Mouse (Mus musculus): ENCODE measurements around the gene Coro7.
"Not testable (repeated sequence)": the region's sequence is repeated elsewhere in the genome, so short reads cannot be mapped to it uniquely, and the experiment has no call there.

Gene Coro7

DNA sequence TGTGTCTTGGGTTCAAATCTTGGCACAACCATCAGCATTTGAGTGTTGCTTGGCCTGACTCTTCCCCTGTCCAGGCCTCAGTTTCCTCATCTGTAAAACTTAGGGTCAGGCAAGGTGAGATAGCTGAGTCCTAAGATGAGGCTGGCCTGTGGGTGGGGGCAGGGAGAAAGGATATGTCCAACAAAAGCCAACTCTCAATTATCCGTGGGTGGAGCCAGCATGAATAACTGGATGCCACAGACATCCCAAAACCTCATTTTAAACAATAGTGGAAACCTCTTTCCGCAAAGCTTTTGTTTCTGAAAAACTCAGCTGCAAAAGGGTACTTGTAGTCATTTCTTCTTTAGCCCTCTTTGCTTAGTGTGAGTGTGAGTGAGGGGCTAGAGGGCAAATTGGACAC lies 82.7 kb downstream of the Coro7 start:
- in situ Hi-C loops (cut with MseI, MboI): no loop called here

DNA sequence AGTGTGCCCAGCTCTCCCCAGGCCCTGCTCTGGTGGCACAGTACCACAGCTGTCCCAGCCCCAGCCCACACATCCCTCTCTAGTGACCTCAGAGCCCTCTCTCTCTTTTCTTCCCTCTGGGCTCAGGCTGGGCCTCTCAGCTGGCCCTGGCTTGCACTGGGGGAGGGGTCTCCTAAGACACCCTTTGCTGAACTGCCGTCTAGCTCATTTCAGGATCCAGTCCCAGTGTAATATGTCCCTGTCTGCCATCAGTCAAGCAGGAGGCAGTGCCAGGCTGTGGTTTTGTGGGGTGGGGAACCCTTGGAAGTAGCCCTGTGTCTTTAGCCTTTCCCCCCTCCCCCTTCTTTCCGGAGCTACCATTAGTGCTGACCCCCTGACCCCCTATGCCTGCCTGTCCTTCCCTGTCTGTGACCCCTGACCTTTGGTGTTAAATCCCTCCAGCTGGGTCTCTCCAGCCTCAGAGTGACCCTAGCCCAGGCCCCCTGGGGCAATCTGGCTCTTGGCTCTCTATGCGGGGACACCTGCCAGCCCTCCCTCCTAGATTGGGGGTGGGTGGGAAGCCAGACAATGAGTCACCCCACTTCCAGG lies 83.3 kb downstream of the Coro7 start:
- in situ Hi-C loops (cut with MseI, MboI): no loop called here

DNA sequence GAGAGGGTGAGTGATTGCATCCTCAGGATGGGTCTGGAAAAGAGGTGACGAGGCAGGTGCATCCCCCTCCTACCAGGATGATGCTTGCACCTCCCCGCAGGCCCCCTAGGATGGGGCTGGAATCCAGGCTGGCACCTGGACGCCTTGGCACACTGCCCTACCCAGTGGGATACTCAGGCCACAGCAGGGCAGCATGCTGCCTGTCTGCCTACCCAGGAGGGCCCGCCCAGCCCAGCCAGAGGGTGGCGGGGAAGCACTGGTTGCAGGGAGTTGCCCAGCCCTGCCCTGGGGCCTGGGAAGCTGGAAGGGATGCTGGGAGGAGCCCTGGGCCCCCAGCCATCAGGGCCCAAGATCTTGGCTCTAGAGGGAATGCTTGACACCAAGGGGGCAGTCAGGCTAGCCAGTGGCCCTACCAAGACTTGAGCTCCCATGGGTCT lies 84.0 kb downstream of the Coro7 start:
- in situ Hi-C loops (cut with MseI, MboI): no loop called here

DNA sequence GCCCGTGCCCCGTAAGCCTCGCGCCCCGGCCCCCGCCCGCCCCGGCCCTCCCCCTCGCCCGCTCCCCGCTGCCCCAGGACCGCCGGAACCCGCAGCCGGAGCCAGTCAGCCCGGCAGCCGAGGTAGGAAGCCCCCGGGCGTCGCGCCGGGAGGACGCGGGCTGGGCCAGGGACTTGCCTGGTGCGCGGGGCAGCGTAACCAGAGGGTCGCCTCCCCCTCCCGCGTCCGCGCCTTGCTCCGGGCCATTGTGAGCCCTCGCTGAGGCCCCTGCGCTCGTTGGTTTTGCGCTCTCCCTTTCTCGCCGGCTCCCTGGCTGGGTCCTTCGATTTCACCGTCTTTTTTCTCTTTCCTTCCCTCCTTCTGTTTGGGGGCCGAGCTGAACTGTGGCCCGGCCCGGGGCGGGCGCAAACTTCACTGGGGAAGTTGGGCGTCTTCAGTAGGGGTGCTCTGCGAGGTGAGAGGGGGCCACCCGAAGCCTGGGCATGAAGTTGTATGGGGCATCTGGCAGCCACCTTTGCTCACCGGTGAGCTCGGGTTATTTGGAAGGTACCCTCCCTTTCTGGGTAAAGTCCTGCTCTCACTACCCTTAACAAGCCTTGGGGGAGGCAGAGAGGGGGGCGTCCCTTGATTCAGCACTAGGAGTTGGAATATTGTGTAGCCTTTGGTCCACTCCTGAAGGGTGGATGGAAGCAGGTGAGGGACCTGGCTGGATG lies 84.6 kb downstream of the Coro7 start:
- in situ Hi-C loops (cut with MseI, MboI): no loop called here

DNA sequence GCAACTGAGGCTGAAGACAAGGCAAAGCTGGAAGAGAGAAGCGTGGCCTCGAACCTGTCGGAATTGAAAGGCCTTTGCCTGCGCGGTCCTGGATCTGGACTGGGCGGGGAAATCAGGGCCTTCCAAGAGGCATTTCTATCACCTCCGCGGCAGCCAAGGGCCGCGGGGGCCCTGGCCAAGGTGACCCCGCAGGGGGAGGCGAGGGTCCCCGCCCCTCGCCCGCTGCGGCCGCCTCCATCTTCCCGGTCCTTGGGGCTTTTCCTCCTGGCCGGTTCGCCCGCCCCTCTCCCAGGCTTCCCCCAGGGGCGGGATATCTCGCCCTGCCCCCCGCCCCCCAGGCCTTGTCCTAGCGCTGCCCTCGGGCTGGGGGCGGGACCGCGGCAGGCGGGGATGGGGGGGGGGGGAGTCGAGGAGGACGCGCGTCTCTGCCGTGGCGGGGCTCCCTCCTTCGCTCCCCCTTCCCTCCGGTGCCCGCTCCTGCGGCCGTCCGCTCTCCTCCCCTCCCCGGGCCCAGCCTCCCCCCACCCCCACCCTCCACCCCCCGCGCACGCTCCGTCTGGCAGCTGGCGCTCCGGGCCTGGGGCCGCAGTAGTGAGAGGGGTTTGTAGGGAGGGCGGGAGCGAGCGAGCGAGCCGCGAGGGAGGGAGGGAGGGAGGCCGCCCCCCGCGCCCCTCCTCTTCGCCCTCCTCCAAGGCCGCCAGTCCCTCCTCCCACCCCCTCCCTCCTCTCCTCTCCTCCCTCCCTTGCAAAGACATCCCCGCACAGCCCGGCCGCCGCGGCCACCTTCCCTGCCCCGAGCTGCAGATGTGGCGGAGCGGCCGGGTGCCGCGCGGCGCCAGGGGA lies 85.4 kb downstream of the Coro7 start, which contains the start of gene Glis2:
Gene Glis2, plus strand, starts transcription at position 743 of the 843 bp plus-strand sequence.
- in situ Hi-C loops (cut with MseI, MboI): no loop called here

DNA sequence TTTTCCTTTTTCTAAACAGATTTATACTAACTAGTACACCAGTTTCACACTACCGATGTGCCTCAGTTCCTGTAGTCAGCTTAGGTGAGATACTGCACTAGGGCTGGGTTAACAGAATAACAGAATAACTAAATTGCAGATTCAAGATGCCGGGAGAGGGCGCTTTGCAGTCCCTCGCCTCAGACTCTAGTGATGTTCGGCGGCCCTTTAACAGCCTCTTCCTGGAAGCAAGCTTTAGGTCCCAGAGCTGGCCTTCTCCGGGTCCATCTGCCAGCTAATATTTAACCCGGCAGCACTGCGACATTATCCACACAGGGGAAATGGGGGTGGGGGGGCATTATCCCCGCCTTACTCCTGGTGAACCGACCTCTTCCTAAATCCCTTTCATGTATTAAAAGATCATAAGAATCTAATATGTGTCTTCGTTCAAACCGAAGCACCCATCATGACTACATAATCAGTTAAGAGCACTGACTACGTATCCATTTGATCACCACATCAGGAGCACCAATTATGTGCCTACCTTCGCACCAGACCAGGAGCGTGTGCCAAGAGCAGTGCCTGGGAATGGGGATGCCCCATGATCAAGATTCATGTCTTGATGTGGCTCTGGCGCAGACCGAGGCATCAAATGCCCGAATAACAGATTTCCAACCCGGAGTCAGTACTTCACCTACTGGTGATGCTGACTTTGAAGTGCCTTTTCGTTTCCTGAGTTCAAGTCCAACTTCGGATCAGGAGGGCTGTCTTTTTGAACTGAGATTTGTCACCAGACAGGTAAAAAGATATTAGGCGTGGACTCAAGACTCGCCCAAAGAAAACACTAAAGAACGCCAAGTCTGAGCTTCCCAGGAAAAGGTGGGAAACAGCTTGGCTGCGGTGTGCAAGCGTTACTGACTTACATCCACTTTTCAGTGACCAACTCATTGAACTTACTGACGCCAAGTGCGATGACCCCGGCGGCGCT lies 86.4 kb downstream of the Coro7 start:
- in situ Hi-C loops (cut with MseI, MboI): no loop called here

DNA sequence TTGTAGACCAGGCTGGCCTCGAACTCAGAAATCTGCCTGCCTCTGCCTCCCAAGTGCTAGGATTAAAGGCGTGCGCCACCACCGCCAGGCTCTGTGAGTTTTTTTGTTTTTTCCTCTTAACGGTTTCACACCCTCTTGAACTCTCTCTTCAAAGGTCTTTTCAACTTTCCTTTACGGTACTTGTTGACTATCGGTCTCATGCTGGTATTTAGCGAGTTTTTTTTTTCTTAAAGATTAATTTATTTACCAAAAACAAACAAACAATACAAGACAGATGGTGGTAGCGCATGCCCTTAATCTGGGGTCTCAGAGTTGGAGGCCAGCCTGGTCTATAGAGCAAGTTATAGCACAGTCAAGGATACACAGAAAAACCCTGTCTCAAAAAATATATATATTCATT lies 89.3 kb downstream of the Coro7 start:
- in situ Hi-C loops (cut with MseI, MboI): no loop called here

DNA sequence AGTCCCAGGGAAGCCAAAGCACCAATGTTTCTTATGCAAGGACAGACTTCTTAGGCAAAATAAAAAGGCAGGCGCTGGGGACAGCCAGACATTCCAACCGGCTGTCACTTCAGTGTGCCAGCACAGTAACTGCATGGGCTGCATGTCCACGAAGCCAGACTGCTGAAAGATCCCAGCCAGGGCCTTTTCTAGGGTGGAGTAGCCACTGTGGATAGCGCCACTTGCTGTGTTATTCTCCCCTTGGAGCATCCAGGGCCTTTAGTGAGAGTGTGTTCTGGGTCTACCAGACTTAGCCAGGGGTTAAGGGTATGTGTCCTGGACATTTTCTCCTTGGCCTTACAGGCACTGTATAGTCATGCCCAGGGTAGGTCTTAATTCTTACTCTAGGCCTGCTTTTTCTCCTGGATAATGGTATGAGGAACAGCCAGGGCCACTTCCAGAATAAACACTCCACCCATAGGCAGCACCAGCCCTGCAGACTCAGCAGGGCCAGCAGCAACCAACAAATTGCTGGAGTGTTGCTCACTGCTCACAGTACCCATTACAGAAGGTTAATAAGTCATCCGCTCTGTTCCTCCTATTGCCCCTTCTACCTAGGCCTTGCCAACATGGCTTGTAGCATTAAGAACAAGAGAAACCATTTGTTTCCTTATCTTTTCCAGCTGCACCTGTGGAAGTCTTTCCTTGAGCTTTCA lies 91.9 kb downstream of the Coro7 start:
- in situ Hi-C loops (cut with MseI, MboI): no loop called here

DNA sequence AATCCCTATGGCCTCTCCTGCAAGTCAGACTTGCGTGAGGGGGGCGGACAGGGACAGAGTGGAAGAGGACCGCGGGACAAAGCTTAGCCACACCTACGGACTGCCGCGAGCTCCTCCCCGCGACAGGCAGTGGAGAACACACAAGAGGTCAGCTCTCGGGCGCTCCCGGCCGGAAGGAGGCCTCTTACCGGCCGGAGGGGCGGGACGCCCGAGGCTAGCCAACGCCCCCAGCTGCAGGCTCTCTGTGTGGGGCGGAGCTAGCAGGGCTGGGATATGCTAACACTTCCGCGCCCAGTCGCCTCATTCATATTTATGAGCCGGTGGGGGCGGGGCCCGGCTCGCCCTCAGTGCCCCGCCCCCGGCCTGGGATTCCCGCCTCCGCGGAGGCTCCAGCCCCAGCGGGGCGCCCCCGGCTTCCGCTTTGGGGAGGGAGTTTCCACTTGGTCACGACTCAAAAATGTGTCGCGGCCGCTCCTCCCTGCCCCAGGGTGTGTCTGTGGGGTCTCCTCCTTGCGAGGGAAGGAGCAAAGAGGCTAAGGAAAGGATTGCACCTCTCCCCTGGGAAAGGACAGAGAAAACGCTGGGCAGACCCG lies 93.0 kb downstream of the Coro7 start:
- in situ Hi-C loops (cut with MseI, MboI): no loop called here

DNA sequence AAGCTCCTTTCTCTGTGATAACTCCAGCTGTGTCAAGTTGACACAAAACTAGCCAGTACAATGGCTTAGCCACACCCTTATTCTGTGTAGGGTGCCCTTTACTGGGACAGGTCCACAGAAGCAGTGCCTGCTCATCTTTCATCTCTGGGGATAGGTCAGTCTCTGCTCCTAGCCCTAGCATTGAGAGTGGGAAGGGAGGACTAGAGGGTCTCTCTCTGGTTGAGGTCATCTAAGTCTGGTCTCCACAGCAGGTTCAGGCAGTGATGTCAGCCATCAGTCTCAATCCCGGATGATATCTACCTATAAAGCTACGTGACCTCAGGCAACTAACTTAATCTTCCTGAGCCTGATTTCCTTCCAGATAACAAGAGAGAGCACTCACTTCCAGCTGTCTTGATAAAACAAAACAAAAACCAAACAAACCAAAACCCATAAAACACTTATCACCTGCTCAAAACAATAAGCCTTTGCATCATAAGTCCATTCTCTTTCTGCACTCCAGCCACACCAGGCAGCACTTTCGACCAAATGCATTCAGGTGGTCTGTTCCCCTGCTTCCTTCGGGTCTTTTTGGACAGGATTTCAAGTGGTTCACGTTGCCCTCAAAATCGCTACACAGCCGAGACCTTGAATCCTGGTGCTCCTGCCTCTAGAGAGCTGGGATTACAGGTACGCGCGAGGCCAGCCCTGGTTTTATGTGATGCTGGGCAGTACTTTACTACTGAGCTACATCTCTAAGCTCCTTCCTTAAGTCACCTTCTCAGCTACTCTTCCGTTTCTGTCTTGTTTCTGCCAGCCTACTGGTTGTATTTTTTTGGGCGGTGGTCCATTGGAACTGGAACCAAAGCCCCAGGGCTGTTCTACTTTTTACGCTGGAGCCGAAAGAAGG lies 93.7 kb downstream of the Coro7 start:
- in situ Hi-C loops (cut with MseI, MboI): no loop called here

DNA sequence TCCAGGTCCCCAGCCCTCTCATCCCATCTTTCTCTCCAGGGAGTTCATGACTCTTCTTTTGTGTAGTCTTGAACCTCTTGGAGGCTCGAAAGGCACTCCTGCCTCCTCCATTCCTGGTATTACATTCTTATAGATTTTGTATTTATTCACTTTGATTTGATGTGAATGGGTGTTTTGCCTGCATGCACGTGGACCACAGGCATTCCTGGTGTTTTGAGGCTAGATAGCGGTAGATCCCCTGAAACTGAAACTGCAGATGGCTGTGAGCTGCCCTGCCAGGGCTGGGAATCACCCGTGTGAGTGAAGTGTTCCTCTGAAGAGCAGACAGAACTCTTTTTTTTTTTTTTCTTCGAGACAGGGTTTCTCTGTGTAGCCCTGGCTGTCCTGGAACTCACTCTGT lies 95.1 kb downstream of the Coro7 start:
- in situ Hi-C loops (cut with MseI, MboI): no loop called here

DNA sequence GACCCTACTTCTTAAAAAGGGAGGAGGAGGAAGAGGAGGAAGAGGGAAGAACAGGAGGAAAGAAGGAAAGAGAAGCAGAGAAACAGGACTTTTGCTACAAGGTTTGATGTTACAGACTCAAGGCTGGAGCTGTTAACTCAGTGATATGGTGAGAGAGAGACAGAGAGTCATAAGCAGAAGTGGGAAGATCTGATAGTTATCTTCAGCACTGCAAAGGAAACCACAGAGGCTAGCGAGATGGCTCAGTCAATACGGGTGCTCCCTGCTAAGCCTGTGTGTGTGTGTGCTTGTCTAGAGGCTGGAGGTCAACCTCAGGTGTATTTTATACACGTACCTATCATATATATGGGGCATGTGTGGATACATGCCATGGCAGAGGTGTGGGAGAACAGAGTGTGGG lies 95.8 kb downstream of the Coro7 start:
- in situ Hi-C loops (cut with MseI, MboI): no loop called here

DNA sequence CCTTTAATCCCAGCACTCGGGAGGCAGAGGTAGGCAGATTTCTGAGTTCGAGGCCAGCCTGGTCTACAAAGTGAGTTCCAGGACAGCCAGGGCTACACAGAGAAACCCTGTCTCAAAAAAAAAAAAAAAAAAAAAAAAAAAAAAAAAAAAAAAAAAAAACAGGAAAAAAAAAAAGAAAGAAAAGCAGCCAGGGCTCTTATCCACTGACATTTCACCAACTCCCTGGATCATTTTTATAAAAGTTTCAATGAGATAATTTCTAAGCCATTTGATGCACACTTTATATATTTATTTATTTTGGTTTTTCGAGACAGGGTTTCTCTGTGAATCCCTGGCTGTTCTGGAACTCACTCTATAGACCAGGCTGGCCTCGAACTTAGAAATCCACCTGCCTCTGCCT lies 98.4 kb downstream of the Coro7 start:
- in situ Hi-C loops (cut with MseI, MboI): not testable (repeated sequence)

DNA sequence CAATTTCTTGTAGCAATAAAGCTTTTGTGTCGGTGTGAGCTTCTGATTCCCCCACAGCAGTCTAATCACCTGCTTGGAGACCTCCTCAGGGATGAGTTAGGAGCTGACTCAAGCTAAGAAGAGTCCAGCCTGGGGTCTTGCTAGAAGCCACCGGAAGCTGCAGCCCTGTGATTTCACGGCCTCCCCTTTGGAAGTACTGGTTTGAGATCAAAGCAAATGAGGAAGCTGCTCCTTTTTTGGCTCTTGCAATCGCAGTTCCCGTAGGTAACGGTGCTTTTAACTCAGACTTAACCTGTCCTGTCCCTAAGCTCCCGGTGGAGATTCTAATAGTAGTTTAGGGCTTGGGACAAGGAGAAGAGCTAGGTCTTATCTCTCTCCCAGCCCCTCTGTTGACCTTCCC lies 100.9 kb downstream of the Coro7 start:
- in situ Hi-C loops (cut with MseI, MboI): no loop called here

DNA sequence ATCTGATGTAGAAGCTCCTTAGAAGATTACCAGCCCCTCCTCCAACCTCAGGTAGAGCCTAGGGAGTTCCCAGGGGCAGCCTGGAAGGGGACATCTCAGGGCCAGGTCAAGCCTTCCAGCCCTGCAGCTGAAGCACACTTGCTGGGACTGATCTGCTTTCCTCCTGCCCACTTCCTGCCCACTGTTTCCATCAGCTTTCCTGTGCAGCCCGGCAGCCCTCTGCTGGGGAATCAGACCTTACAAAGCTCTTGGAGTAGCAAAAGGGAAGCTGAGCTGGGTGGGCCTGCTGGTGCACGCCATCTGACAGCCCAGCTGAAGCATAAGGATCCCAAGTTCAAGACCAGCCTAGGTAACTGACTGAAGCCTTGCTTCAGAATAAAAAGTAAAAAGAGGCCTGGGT lies 102.7 kb downstream of the Coro7 start:
- in situ Hi-C loops (cut with MseI, MboI): no loop called here

Data from mouse trophoblast stem cell (cell line).